Mouse (Mus musculus): ENCODE measurements at regions not wholly inside any gene's neighbourhood (a gene's known extent, or its start where the extent isn't known, plus 50 kb on each side); places are given as distances from the start of the nearest gene placed in this dataset.

- TF ChIP-seq CTCF (IDR thresholded peaks at IDR 0.05; ENCODE audit: extremely low read depth, insufficient read length, insufficient replicate concordance, low read depth, low read length), result no peak
- no peak for TF ChIP-seq POLR2A (IDR thresholded peaks at IDR 0.05; ENCODE audit: low read depth, low read length)
Measured at GRCm38 (mm10) chr17:83967007-83967406, 119.2 kb upstream of the Haao start.

Data from small intestine, adult 2 months (tissue).